Mouse (Mus musculus): ENCODE data around the gene Prodh2. TPM values are rescaled to one million over a fixed set of nuclear protein-coding genes. Genes with fewer than 3 reads are reported as not detected.

Gene Prodh2
- total RNA-seq, 2 experiments from 2014 or later, result not detected

Small RNA genes lying within 50 kb of the gene (microRNA-seq; reads per million reads assigned to microRNA genes)
- 2.5 reads per million for gene Gm38670

Other genes with a start within 250 kb of the Prodh2 start
- gene Thap8, start 213.5 kb upstream of the Prodh2 start, total RNA-seq (2021), result not detected
- 1 to 10 TPM; 1.1 to 1.8 TPM for gene Wdr62, start 213.2 kb upstream of the Prodh2 start, total RNA-seq (2021)
- 1 to 10 TPM; 7.0 to 7.7 TPM for gene Clip3, start 201.9 kb upstream of the Prodh2 start, total RNA-seq (2021)
- gene Alkbh6, start 184.9 kb upstream of the Prodh2 start, total RNA-seq (2021), result 10 to 100 TPM; 23.1 to 24.6 TPM
- 1 to 10 TPM in 1 of 2 experiments, under 1 TPM in 1; 0.65 to 1.3 TPM for gene Syne4, start 178.8 kb upstream of the Prodh2 start, total RNA-seq (2021)
- under 1 TPM; 0.45 to 0.99 TPM for gene E130208F15Rik, start 171.9 kb upstream of the Prodh2 start, total RNA-seq (2021)
- 10 to 100 TPM; 12.1 to 12.3 TPM for gene Sdhaf1, start 169.7 kb upstream of the Prodh2 start, total RNA-seq (2021)
- 1 to 10 TPM in 1 of 2 experiments, under 1 TPM in 1; 0.95 to 1.3 TPM for gene Lrfn3, start 130.8 kb upstream of the Prodh2 start, total RNA-seq (2021)
- gene Tyrobp, start 79.9 kb upstream of the Prodh2 start, total RNA-seq (2021), result 10 to 100 TPM; 17.7 to 18.4 TPM
- gene Hcst, start 73.8 kb upstream of the Prodh2 start, total RNA-seq (2021), result not detected
- gene Nfkbid, start 71.9 kb upstream of the Prodh2 start, total RNA-seq (2021), result under 1 TPM; 0.20 to 0.47 TPM
- 1 to 10 TPM; 3.5 TPM for gene Aplp1, start 48.1 kb upstream of the Prodh2 start, total RNA-seq (2021)
- gene Kirrel2, start 35.9 kb upstream of the Prodh2 start, total RNA-seq (2021), result not detected
- not detected for gene Nphs1, start 35.3 kb upstream of the Prodh2 start, total RNA-seq (2021)
- gene Arhgap33, start 41.4 kb downstream of the Prodh2 start, total RNA-seq (2021), result 1 to 10 TPM in 1 of 2 experiments, under 1 TPM in 1; 0.81 to 1.1 TPM
- 100 to 1,000 TPM; 720 to 731 TPM for gene Hspb6, start 58.6 kb downstream of the Prodh2 start, total RNA-seq (2021)
- 1 to 10 TPM; 4.5 to 4.7 TPM for gene Proser3, start 58.7 kb downstream of the Prodh2 start, total RNA-seq (2021)
- gene Lin37, start 66.2 kb downstream of the Prodh2 start, total RNA-seq (2021), result 10 to 100 TPM; 15.1 to 15.5 TPM
- 10 to 100 TPM; 63.7 to 66.4 TPM for gene U2af1l4, start 69.7 kb downstream of the Prodh2 start, total RNA-seq (2021)
- gene Gm49396, start 69.7 kb downstream of the Prodh2 start, total RNA-seq (2021), result 1 to 10 TPM; 1.4 to 1.9 TPM
- gene Psenen, start 70.0 kb downstream of the Prodh2 start, total RNA-seq (2021), result 10 to 100 TPM; 61.2 to 70.3 TPM
- 1 to 10 TPM; 1.3 to 1.6 TPM for gene Igflr1, start 71.8 kb downstream of the Prodh2 start, total RNA-seq (2021)
- gene Kmt2b, start 95.1 kb downstream of the Prodh2 start, total RNA-seq (2021), result 10 to 100 TPM; 17.5 to 22.7 TPM
- not detected for gene Zbtb32, start 105.3 kb downstream of the Prodh2 start, total RNA-seq (2021)
- gene Upk1a, start 119.2 kb downstream of the Prodh2 start, total RNA-seq (2021), result under 1 TPM in 1 of 2 experiments, not detected in 1; 0.52 TPM
- gene Cox6b1, start 132.5 kb downstream of the Prodh2 start, total RNA-seq (2021), result 1,000 to 10,000 TPM; 4,579 to 4,828 TPM
- gene Etv2, start 142.2 kb downstream of the Prodh2 start, total RNA-seq (2021), result not detected
- gene Rbm42, start 156.7 kb downstream of the Prodh2 start, total RNA-seq (2021), result 10 to 100 TPM; 49.9 to 53.9 TPM
- gene Haus5, start 171.4 kb downstream of the Prodh2 start, total RNA-seq (2021), result 1 to 10 TPM; 4.3 TPM
- under 1 TPM in 1 of 2 experiments, not detected in 1; 0.65 TPM for gene Pmis2, start 178.0 kb downstream of the Prodh2 start, total RNA-seq (2021)
- not detected for gene 2200002J24Rik, start 205.3 kb downstream of the Prodh2 start, total RNA-seq (2021)
- gene Atp4a, start 218.6 kb downstream of the Prodh2 start, total RNA-seq (2021), result not detected
- 100 to 1,000 TPM; 269 to 278 TPM for gene Tmem147, start 235.9 kb downstream of the Prodh2 start, total RNA-seq (2021)

All from heart, postnatal 25 days (tissue).